ENCODE assay signal across 9 mouse cellular contexts in genomic region chr17:15824854-15825253, GRCm38 (mm10). TPM values are rescaled to one million over a fixed set of nuclear protein-coding genes. Genes with fewer than 3 reads are reported as not detected.
DNase-seq lines count a peak whose midpoint lies in the region; ATAC-seq and TF ChIP-seq lines count a peak whose summit lies in the region.
"Had no signal": no experiment of that assay in that cellular context is flagged by ENCODE, and none has a peak within 500 bp of the region (broad histone marks: within the 10 kb centered on the region; RNA-seq: fewer than 3 reads in every experiment).

No protein-coding gene starts in this region.

- H3K4me2 ChIP-seq in forebrain, embryonic 12.5 days, result peak overlapping the region; percentile 82
- peak overlapping the region; percentile 84 for H3K4me2 ChIP-seq in limb, embryonic 13.5 days (replicated peaks)

- ATAC-seq in forebrain, embryonic 12.5 days (ENCODE audit: low FRiP score), result no peak
- ATAC-seq in limb, embryonic 13.5 days (ENCODE audit: low FRiP score, low read depth), result no peak

- no peak for TF ChIP-seq CTCF in lung, adult 2 months (IDR thresholded peaks at IDR 0.05; ENCODE audit: insufficient read depth, low read length)
- TF ChIP-seq CTCF in small intestine, adult 2 months (IDR thresholded peaks at IDR 0.05; ENCODE audit: extremely low read depth, insufficient read length, insufficient replicate concordance, low read depth, low read length), result no peak

- TF ChIP-seq POLR2A in lung, adult 2 months (IDR thresholded peaks at IDR 0.05; ENCODE audit: borderline replicate concordance, extremely low read depth, low read depth, low read length), result no peak
- no peak for TF ChIP-seq POLR2A in small intestine, adult 2 months (IDR thresholded peaks at IDR 0.05; ENCODE audit: low read depth, low read length)

- no peaks in the 10 kb centered on the region for H3K9me3 ChIP-seq in forebrain, embryonic 12.5 days
- no peaks in the 10 kb centered on the region for H3K9me3 ChIP-seq in limb, embryonic 13.5 days

- H3K27me3 ChIP-seq in forebrain, embryonic 12.5 days, result no peaks in the 10 kb centered on the region
- H3K27me3 ChIP-seq in limb, embryonic 13.5 days, result peaks cover 8% of the 10 kb centered on the region; the same call in 1 of the 2 replicates
- no peaks in the 10 kb centered on the region for H3K27me3 ChIP-seq in small intestine, adult 2 months (ENCODE audit: control insufficient read depth, insufficient read depth, low read length)

- DNase-seq in lung, adult 2 months, result no peak
- no peak for DNase-seq in lung, postnatal 25 days (ENCODE audit: low spot score)
- DNase-seq in embryo, embryonic 9.5 days (ENCODE audit: extremely low spot score), result no peak
- DNase-seq in thymus, postnatal 0 days (ENCODE audit: low spot score), result no peak
- DNase-seq in gastrocnemius, adult 18-20 months (ENCODE audit: low spot score), result no peak
- DNase-seq: lung, postnatal 14 days had no signal

- H3K4me1 ChIP-seq in lung, adult 2 months (ENCODE audit: control insufficient read depth, insufficient read depth, low read length), result peaks cover 23% of the 10 kb centered on the region
- peaks cover 54% of the 10 kb centered on the region for H3K4me1 ChIP-seq in forebrain, embryonic 12.5 days
- peaks cover 54% of the 10 kb centered on the region for H3K4me1 ChIP-seq in limb, embryonic 13.5 days
- H3K4me1 ChIP-seq in small intestine, adult 2 months (ENCODE audit: control insufficient read depth, insufficient read depth, insufficient read length, low read length), result peaks cover 6% of the 10 kb centered on the region

- 13% methylated on average over 3 of the region's 3 CpGs for WGBS in lung, adult 2 months
- WGBS in forebrain, embryonic 12.5 days, result 23% methylated on average over 3 of the region's 3 CpGs
- WGBS in limb, embryonic 13.5 days, result 19% methylated on average over 3 of the region's 3 CpGs
- 11% methylated on average over 3 of the region's 3 CpGs for WGBS in small intestine, adult 2 months

- peak overlapping the region; percentile 2 for H3K4me3 ChIP-seq in lung, adult 2 months (replicated peaks; ENCODE audit: extremely low read depth, low read depth, low read length)
- peak overlapping the region; percentile 97 for H3K4me3 ChIP-seq in forebrain, embryonic 12.5 days (replicated peaks)
- H3K4me3 ChIP-seq in limb, embryonic 13.5 days, result peak overlapping the region; percentile 96
- peak overlapping the region; percentile 32; the same call in 1 of the 2 replicates for H3K4me3 ChIP-seq in small intestine, adult 2 months (ENCODE audit: low read depth, low read length)

- peaks cover 14% of the 10 kb centered on the region for H3K36me3 ChIP-seq in forebrain, embryonic 12.5 days (replicated peaks)
- peaks cover 6% of the 10 kb centered on the region for H3K36me3 ChIP-seq in limb, embryonic 13.5 days
- H3K36me3 ChIP-seq in small intestine, adult 2 months (ENCODE audit: control insufficient read depth, insufficient read depth, low read length), result peaks cover 3% of the 10 kb centered on the region; the same call in 1 of the 2 replicates

- H3K27ac ChIP-seq in forebrain, embryonic 12.5 days, result 0 out of 2 replicates have a peak overlapping the region, but pooled peaks have one; percentile 44
- H3K27ac ChIP-seq in limb, embryonic 13.5 days, result peak overlapping the region; percentile 95; the same call in 1 of the 2 replicates
- H3K27ac ChIP-seq in small intestine, adult 2 months (ENCODE audit: insufficient read depth, low read depth, low read length), result peak overlapping the region; percentile 14

- peak overlapping the region; percentile 97 for H3K9ac ChIP-seq in forebrain, embryonic 12.5 days
- peak overlapping the region; percentile 96 for H3K9ac ChIP-seq in limb, embryonic 13.5 days

RNA-seq across cellular contexts. Expression of gene Rgmb, which starts 6.0 kb away (rescaled TPM):
- polyA plus RNA-seq in lung, adult 2 months (2012; rRNA removed), result 41.4 and 65.1 TPM in 2 replicates
- 65.1 and 70.8 TPM in 2 replicates for polyA plus RNA-seq in forebrain, embryonic 12.5 days (2016; fragmentation: Nextera tagmentation; extraction: Ambion mirVana)
- polyA plus RNA-seq in limb, embryonic 13.5 days (2015; fragmentation: Nextera tagmentation; extraction: Ambion mirVana), result 20.0 and 20.2 TPM in 2 replicates
- polyA plus RNA-seq in small intestine, adult 2 months (2012; rRNA removed), result 76.1 and 97.5 TPM in 2 replicates
- 3.5 and 4.2 TPM in 2 replicates for polyA plus RNA-seq in thymus, postnatal 0 days (2015; fragmentation: Nextera tagmentation; extraction: Ambion mirVana)
- 10 to 100 TPM; 34.2 to 37.6 TPM for total RNA-seq in gastrocnemius, adult 18-20 months (2021)

Comparison
In these comparisons a context has a peak if more than half of its experiments do, and no peak if none do; other contexts are left out.
1. H3K4me3 ChIP-seq: peak in every context shown above with its lines; median percentile 97 in forebrain, embryonic 12.5 days; 96 in limb, embryonic 13.5 days; 32 in small intestine, adult 2 months; 2 in lung, adult 2 months.
2. H3K27ac ChIP-seq: peak in every context shown above with its lines; median percentile 95 in limb, embryonic 13.5 days; 44 in forebrain, embryonic 12.5 days; 14 in small intestine, adult 2 months.